Mouse (Mus musculus): Measurements from ENCODE around the gene Nkain1. TPM values are rescaled to one million over a fixed set of nuclear protein-coding genes. Genes with fewer than 3 reads are reported as not detected.

The Nkain1 gene
- polyA plus RNA-seq, 1 experiment, result 13.1 TPM

GRCm38 (mm10) chr4:130550511-130550910, 23.5 kb downstream of the Nkain1 start:
- Histone ChIP-seq H3K27ac (ENCODE audit: control insufficient read depth, insufficient read depth, low read depth, low read length) (no peak overlapping the region), H3K4me1 (ENCODE audit: control insufficient read depth, insufficient read depth, low read length) (peaks cover 5% of the 10 kb centered on the region), H3K4me3 (ENCODE audit: control insufficient read depth, low read depth, low read length) (no peak overlapping the region), H3K27me3 (ENCODE audit: control insufficient read depth, insufficient read depth, low read length) (no peaks in the 10 kb centered on the region), H3K36me3 (ENCODE audit: control insufficient read depth, insufficient read depth, low read length) (no peaks in the 10 kb centered on the region)
- TF ChIP-seq CTCF (IDR thresholded peaks at IDR 0.05; ENCODE audit: control insufficient read depth, insufficient read depth, insufficient replicate concordance, low read depth, low read length) (no peak), POLR2A (IDR thresholded peaks at IDR 0.05; ENCODE audit: control insufficient read depth, low read depth, low read length) (no peak)

- Histone ChIP-seq H3K27ac (ENCODE audit: control insufficient read depth, insufficient read depth, low read depth, low read length) (no peak overlapping the region), H3K4me1 (ENCODE audit: control insufficient read depth, insufficient read depth, low read length) (peaks cover 5% of the 10 kb centered on the region), H3K27me3 (ENCODE audit: control insufficient read depth, insufficient read depth, low read length) (no peaks in the 10 kb centered on the region), H3K36me3 (ENCODE audit: control insufficient read depth, insufficient read depth, low read length) (no peaks in the 10 kb centered on the region), H3K4me3 (ENCODE audit: control insufficient read depth, low read depth, low read length) (no peak overlapping the region)
- no peak for TF ChIP-seq POLR2A (IDR thresholded peaks at IDR 0.05; ENCODE audit: control insufficient read depth, low read depth, low read length)
- peak; percentile 79; the same call in 1 of the 2 replicates for TF ChIP-seq CTCF (IDR thresholded peaks at IDR 0.05; ENCODE audit: control insufficient read depth, insufficient read depth, insufficient replicate concordance, low read depth, low read length)
Measured at GRCm38 (mm10) chr4:130549189-130549588, 24.8 kb downstream of the Nkain1 start.

GRCm38 (mm10) chr4:130546798-130547562, 27.0 kb downstream of the Nkain1 start:
- no peaks in the 10 kb centered on the region for H3K36me3 ChIP-seq (ENCODE audit: control insufficient read depth, insufficient read depth, low read length)
- TF ChIP-seq POLR2A (IDR thresholded peaks at IDR 0.05; ENCODE audit: control insufficient read depth, low read depth, low read length), result no peak
- no peak for TF ChIP-seq CTCF (IDR thresholded peaks at IDR 0.05; ENCODE audit: control insufficient read depth, insufficient read depth, insufficient replicate concordance, low read depth, low read length)
- no peak overlapping the region for H3K27ac ChIP-seq (ENCODE audit: control insufficient read depth, insufficient read depth, low read depth, low read length)
- H3K4me1 ChIP-seq (ENCODE audit: control insufficient read depth, insufficient read depth, low read length), result peaks cover 5% of the 10 kb centered on the region
- H3K27me3 ChIP-seq (ENCODE audit: control insufficient read depth, insufficient read depth, low read length), result no peaks in the 10 kb centered on the region
- H3K4me3 ChIP-seq (ENCODE audit: control insufficient read depth, low read depth, low read length), result no peak overlapping the region

DNA sequence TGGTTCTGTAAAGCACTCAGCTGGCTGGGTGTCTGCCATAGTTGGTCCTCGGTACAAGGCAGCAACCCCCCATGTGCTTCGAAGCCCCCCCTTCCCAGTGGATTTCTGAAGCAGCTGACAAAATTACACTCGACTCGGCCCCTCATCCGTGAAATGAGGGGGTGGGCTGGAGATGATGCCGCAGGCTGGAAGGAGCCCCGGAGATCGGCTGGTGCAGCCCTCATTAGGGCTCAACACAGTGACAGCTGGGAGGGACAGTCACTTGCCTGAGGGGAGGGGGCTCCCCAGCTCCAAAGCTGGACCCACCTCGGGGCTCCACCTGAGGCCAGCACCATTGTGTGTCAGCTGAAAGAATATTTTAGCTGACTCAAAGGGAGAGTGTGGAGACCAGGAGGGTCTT, 29.6 kb downstream of the Nkain1 start:
- no peaks in the 10 kb centered on the region for H3K36me3 ChIP-seq (ENCODE audit: control insufficient read depth, insufficient read depth, low read length)
- no peak overlapping the region for H3K27ac ChIP-seq (ENCODE audit: control insufficient read depth, insufficient read depth, low read depth, low read length)
- no peaks in the 10 kb centered on the region for H3K27me3 ChIP-seq (ENCODE audit: control insufficient read depth, insufficient read depth, low read length)
- H3K4me1 ChIP-seq (ENCODE audit: control insufficient read depth, insufficient read depth, low read length), result peaks cover 5% of the 10 kb centered on the region
- H3K4me3 ChIP-seq (ENCODE audit: control insufficient read depth, low read depth, low read length), result no peak overlapping the region
- TF ChIP-seq POLR2A (IDR thresholded peaks at IDR 0.05; ENCODE audit: control insufficient read depth, low read depth, low read length), result no peak
- no peak for TF ChIP-seq CTCF (IDR thresholded peaks at IDR 0.05; ENCODE audit: control insufficient read depth, insufficient read depth, insufficient replicate concordance, low read depth, low read length)

GRCm38 (mm10) chr4:130543121-130543520, 30.9 kb downstream of the Nkain1 start:
- TF ChIP-seq CTCF (IDR thresholded peaks at IDR 0.05; ENCODE audit: control insufficient read depth, insufficient read depth, insufficient replicate concordance, low read depth, low read length) (no peak), POLR2A (IDR thresholded peaks at IDR 0.05; ENCODE audit: control insufficient read depth, low read depth, low read length) (no peak)
- Histone ChIP-seq H3K36me3 (ENCODE audit: control insufficient read depth, insufficient read depth, low read length) (no peaks in the 10 kb centered on the region), H3K27ac (ENCODE audit: control insufficient read depth, insufficient read depth, low read depth, low read length) (no peak overlapping the region), H3K4me1 (ENCODE audit: control insufficient read depth, insufficient read depth, low read length) (peaks cover 5% of the 10 kb centered on the region), H3K27me3 (ENCODE audit: control insufficient read depth, insufficient read depth, low read length) (no peaks in the 10 kb centered on the region), H3K4me3 (ENCODE audit: control insufficient read depth, low read depth, low read length) (no peak overlapping the region)

- TF ChIP-seq CTCF (IDR thresholded peaks at IDR 0.05; ENCODE audit: control insufficient read depth, insufficient read depth, insufficient replicate concordance, low read depth, low read length) (no peak), POLR2A (IDR thresholded peaks at IDR 0.05; ENCODE audit: control insufficient read depth, low read depth, low read length) (no peak)
- no peak overlapping the region for H3K27ac ChIP-seq (ENCODE audit: control insufficient read depth, insufficient read depth, low read depth, low read length)
- no peak overlapping the region for H3K4me3 ChIP-seq (ENCODE audit: control insufficient read depth, low read depth, low read length)
- H3K27me3 ChIP-seq (ENCODE audit: control insufficient read depth, insufficient read depth, low read length), result no peaks in the 10 kb centered on the region
- no peaks in the 10 kb centered on the region for H3K4me1 ChIP-seq (ENCODE audit: control insufficient read depth, insufficient read depth, low read length)
- no peaks in the 10 kb centered on the region for H3K36me3 ChIP-seq (ENCODE audit: control insufficient read depth, insufficient read depth, low read length)
Measured at GRCm38 (mm10) chr4:130540831-130541230, 33.1 kb downstream of the Nkain1 start.

DNA sequence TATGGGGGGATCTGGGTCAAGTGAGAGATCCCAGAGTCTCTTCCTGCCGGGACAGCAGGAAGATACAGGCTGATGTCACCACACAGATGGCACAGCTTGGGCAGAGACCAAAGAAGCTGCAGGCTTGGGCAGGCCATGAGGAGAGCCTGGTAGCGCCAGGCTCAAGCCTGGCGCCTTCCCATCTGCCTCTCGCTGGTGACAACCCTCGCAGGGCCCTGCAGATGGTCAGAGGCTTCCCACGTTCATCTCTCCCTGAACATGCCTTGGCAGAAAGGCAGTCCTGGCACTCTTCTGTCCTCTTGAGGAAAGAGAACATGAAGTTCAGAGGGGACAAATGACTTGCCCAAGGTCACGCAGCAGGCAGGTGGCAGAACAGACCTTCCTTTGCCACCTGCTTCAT, 34.3 kb downstream of the Nkain1 start:
- Histone ChIP-seq H3K27me3 (ENCODE audit: control insufficient read depth, insufficient read depth, low read length) (no peaks in the 10 kb centered on the region), H3K4me3 (ENCODE audit: control insufficient read depth, low read depth, low read length) (no peak overlapping the region), H3K36me3 (ENCODE audit: control insufficient read depth, insufficient read depth, low read length) (no peaks in the 10 kb centered on the region), H3K27ac (ENCODE audit: control insufficient read depth, insufficient read depth, low read depth, low read length) (no peak overlapping the region), H3K4me1 (ENCODE audit: control insufficient read depth, insufficient read depth, low read length) (no peaks in the 10 kb centered on the region)
- no peak for TF ChIP-seq POLR2A (IDR thresholded peaks at IDR 0.05; ENCODE audit: control insufficient read depth, low read depth, low read length)
- TF ChIP-seq CTCF (IDR thresholded peaks at IDR 0.05; ENCODE audit: control insufficient read depth, insufficient read depth, insufficient replicate concordance, low read depth, low read length), result no peak
